Mouse (Mus musculus) myocyte (in vitro differentiated cells): ENCODE results near the gene Itm2c.

Experiments
- CEBPB ChIP-seq: IDR thresholded peaks from 2 replicates; pipeline ENCODE4 v1.6.1; 2011; ENCODE audit warnings: mild to moderate bottlenecking, moderate library complexity; ENCODE audit not compliant: poor library complexity, insufficient read depth, severe bottlenecking
- E2F4 ChIP-seq: IDR thresholded peaks from one replicate; pipeline ENCODE4 v1.6.1; 2011; ENCODE audit warnings: mild to moderate bottlenecking, control low read depth, moderate library complexity; ENCODE audit not compliant: insufficient read depth
- POLR2AphosphoS2 ChIP-seq: IDR thresholded peaks from one replicate; pipeline ENCODE4 v1.6.1; 2011; ENCODE audit warnings: low read depth, control low read depth; ENCODE audit not compliant: insufficient read length
- REST ChIP-seq: IDR thresholded peaks from one replicate; pipeline ENCODE4 v1.6.1; 2011; ENCODE audit warnings: mild to moderate bottlenecking, control low read depth, moderate library complexity; ENCODE audit not compliant: insufficient read depth, insufficient read length

- no peak for TF ChIP-seq REST
- no peak for TF ChIP-seq POLR2AphosphoS2
- no peak for TF ChIP-seq E2F4
- TF ChIP-seq CEBPB = no peak
These were observed 1.3 kb downstream of the Itm2c start for GRCm38 (mm10) chr1:85895391-85895837.
